Mouse (Mus musculus): ENCODE results near the gene Lhfp. TPM values are rescaled to one million over a fixed set of nuclear protein-coding genes. Genes with fewer than 3 reads are reported as not detected.

The Lhfp gene
- polyA plus RNA-seq (2014; fragmentation: Nextera tagmentation; extraction: Ambion mirVana) = 44.6 and 49.8 TPM in 2 replicates

GRCm38 (mm10) chr3:53041411-53042239 lies at the start of gene Lhfp:
Gene Lhfp (plus strand): TSS chr3:53041528.
- Histone ChIP-seq H3K4me1 (ENCODE audit: control insufficient read depth, insufficient read depth, low read length) (peaks cover 9% of the 10 kb centered on the region), H3K9me3 (ENCODE audit: control insufficient read depth, low read length) (no peaks in the 10 kb centered on the region), H3K4me2 (peak within 1 kb of the TSS; percentile 83), H3K27ac (ENCODE audit: low read depth, low read length) (peak within 1 kb of the TSS; percentile 48), H3K4me3 (ENCODE audit: low read depth, low read length) (peak within 1 kb of the TSS; percentile 72), H3K9ac (ENCODE audit: low read length) (peak within 1 kb of the TSS; percentile 88), H3K27me3 (ENCODE audit: control insufficient read depth, insufficient read depth, low read length) (no peaks in the 10 kb centered on the region; the same call in 1 of the 2 replicates), H3K36me3 (ENCODE audit: control insufficient read depth, insufficient read depth, low read length) (no peaks in the 10 kb centered on the region)
- peak; percentile 97 for DNase-seq (ENCODE audit: low spot score, missing footprints)
- ATAC-seq (ENCODE audit: low FRiP score) = peak; percentile 94
- 0% methylated on average over 42 of the region's 58 CpGs for WGBS

- 92% methylated on average over 9 of the region's 10 CpGs for WGBS
- Histone ChIP-seq H3K4me3 (ENCODE audit: low read depth, low read length) (no peak overlapping the region), H3K36me3 (ENCODE audit: control insufficient read depth, insufficient read depth, low read length) (peaks cover 4% of the 10 kb centered on the region), H3K4me2 (no peak overlapping the region), H3K27me3 (ENCODE audit: control insufficient read depth, insufficient read depth, low read length) (no peaks in the 10 kb centered on the region), H3K27ac (ENCODE audit: low read depth, low read length) (no peak overlapping the region), H3K9me3 (ENCODE audit: control insufficient read depth, low read length) (no peaks in the 10 kb centered on the region), H3K9ac (ENCODE audit: low read length) (no peak overlapping the region), H3K4me1 (ENCODE audit: control insufficient read depth, insufficient read depth, low read length) (no peaks in the 10 kb centered on the region)
- DNase-seq (ENCODE audit: low spot score, missing footprints) (no peak), ATAC-seq (ENCODE audit: low FRiP score) (no peak)
These were observed 48.0 kb upstream of the Lhfp start for GRCm38 (mm10) chr3:52993296-52993695.

- H3K9ac ChIP-seq (ENCODE audit: low read length) = no peak overlapping the region
- no peak for DNase-seq (ENCODE audit: low spot score, missing footprints)
- no peak overlapping the region for H3K4me3 ChIP-seq (ENCODE audit: low read depth, low read length)
- peaks cover 4% of the 10 kb centered on the region for H3K36me3 ChIP-seq (ENCODE audit: control insufficient read depth, insufficient read depth, low read length)
- no peak overlapping the region for H3K4me2 ChIP-seq
- H3K27ac ChIP-seq (ENCODE audit: low read depth, low read length) = no peak overlapping the region
- ATAC-seq (ENCODE audit: low FRiP score) = no peak
- WGBS = 74% methylated on average over 5 of the region's 5 CpGs
- no peaks in the 10 kb centered on the region for H3K4me1 ChIP-seq (ENCODE audit: control insufficient read depth, insufficient read depth, low read length)
- H3K27me3 ChIP-seq (ENCODE audit: control insufficient read depth, insufficient read depth, low read length) = no peaks in the 10 kb centered on the region
- H3K9me3 ChIP-seq (ENCODE audit: control insufficient read depth, low read length) = no peaks in the 10 kb centered on the region
These were observed 46.7 kb upstream of the Lhfp start for GRCm38 (mm10) chr3:52994666-52995065.

GRCm38 (mm10) chr3:52996635-52997034 lies 44.7 kb upstream of the Lhfp start:
- Histone ChIP-seq H3K36me3 (ENCODE audit: control insufficient read depth, insufficient read depth, low read length) (peaks cover 4% of the 10 kb centered on the region), H3K4me1 (ENCODE audit: control insufficient read depth, insufficient read depth, low read length) (no peaks in the 10 kb centered on the region), H3K4me3 (ENCODE audit: low read depth, low read length) (no peak overlapping the region), H3K9me3 (ENCODE audit: control insufficient read depth, low read length) (no peaks in the 10 kb centered on the region), H3K4me2 (no peak overlapping the region), H3K9ac (ENCODE audit: low read length) (no peak overlapping the region), H3K27ac (ENCODE audit: low read depth, low read length) (no peak overlapping the region), H3K27me3 (ENCODE audit: control insufficient read depth, insufficient read depth, low read length) (no peaks in the 10 kb centered on the region)
- WGBS = 94% methylated on average over 5 of the region's 5 CpGs
- DNase-seq (ENCODE audit: low spot score, missing footprints) (peak; percentile 47), ATAC-seq (ENCODE audit: low FRiP score) (no peak)

GRCm38 (mm10) chr3:52997381-52997780 lies 43.9 kb upstream of the Lhfp start:
- Histone ChIP-seq H3K36me3 (ENCODE audit: control insufficient read depth, insufficient read depth, low read length) (peaks cover 4% of the 10 kb centered on the region), H3K27ac (ENCODE audit: low read depth, low read length) (no peak overlapping the region), H3K9ac (ENCODE audit: low read length) (no peak overlapping the region), H3K9me3 (ENCODE audit: control insufficient read depth, low read length) (no peaks in the 10 kb centered on the region), H3K4me3 (ENCODE audit: low read depth, low read length) (no peak overlapping the region), H3K27me3 (ENCODE audit: control insufficient read depth, insufficient read depth, low read length) (no peaks in the 10 kb centered on the region), H3K4me2 (no peak overlapping the region), H3K4me1 (ENCODE audit: control insufficient read depth, insufficient read depth, low read length) (no peaks in the 10 kb centered on the region)
- ATAC-seq (ENCODE audit: low FRiP score) = no peak
- no peak for DNase-seq (ENCODE audit: low spot score, missing footprints)
- 91% methylated on average over 1 of the region's 1 CpGs for WGBS

GRCm38 (mm10) chr3:52999016-52999744 lies 42.1 kb upstream of the Lhfp start:
- no peak overlapping the region for H3K4me2 ChIP-seq
- 81% methylated on average over 15 of the region's 15 CpGs for WGBS
- H3K4me3 ChIP-seq (ENCODE audit: low read depth, low read length) = no peak overlapping the region
- ATAC-seq (ENCODE audit: low FRiP score) (no peak), DNase-seq (ENCODE audit: low spot score, missing footprints) (no peak)
- H3K9ac ChIP-seq (ENCODE audit: low read length) = no peak overlapping the region
- no peaks in the 10 kb centered on the region for H3K4me1 ChIP-seq (ENCODE audit: control insufficient read depth, insufficient read depth, low read length)
- no peaks in the 10 kb centered on the region; the same call in 1 of the 2 replicates for H3K36me3 ChIP-seq (ENCODE audit: control insufficient read depth, insufficient read depth, low read length)
- H3K27ac ChIP-seq (ENCODE audit: low read depth, low read length) = no peak overlapping the region
- H3K27me3 ChIP-seq (ENCODE audit: control insufficient read depth, insufficient read depth, low read length) = no peaks in the 10 kb centered on the region
- H3K9me3 ChIP-seq (ENCODE audit: control insufficient read depth, low read length) = no peaks in the 10 kb centered on the region

GRCm38 (mm10) chr3:52999996-53000395 lies 41.3 kb upstream of the Lhfp start:
- Histone ChIP-seq H3K4me3 (ENCODE audit: low read depth, low read length) (no peak overlapping the region), H3K27me3 (ENCODE audit: control insufficient read depth, insufficient read depth, low read length) (no peaks in the 10 kb centered on the region), H3K36me3 (ENCODE audit: control insufficient read depth, insufficient read depth, low read length) (no peaks in the 10 kb centered on the region; the same call in 1 of the 2 replicates), H3K9me3 (ENCODE audit: control insufficient read depth, low read length) (no peaks in the 10 kb centered on the region), H3K27ac (ENCODE audit: low read depth, low read length) (no peak overlapping the region), H3K4me2 (no peak overlapping the region), H3K9ac (ENCODE audit: low read length) (no peak overlapping the region), H3K4me1 (ENCODE audit: control insufficient read depth, insufficient read depth, low read length) (no peaks in the 10 kb centered on the region)
- ATAC-seq (ENCODE audit: low FRiP score) (no peak), DNase-seq (ENCODE audit: low spot score, missing footprints) (no peak)
- WGBS = 91% methylated on average over 3 of the region's 3 CpGs

- no peak overlapping the region for H3K27ac ChIP-seq (ENCODE audit: low read depth, low read length)
- no peak overlapping the region for H3K4me2 ChIP-seq
- 74% methylated on average over 6 of the region's 6 CpGs for WGBS
- ATAC-seq (ENCODE audit: low FRiP score) (no peak), DNase-seq (ENCODE audit: low spot score, missing footprints) (no peak)
- no peaks in the 10 kb centered on the region for H3K9me3 ChIP-seq (ENCODE audit: control insufficient read depth, low read length)
- H3K4me3 ChIP-seq (ENCODE audit: low read depth, low read length) = no peak overlapping the region
- H3K36me3 ChIP-seq (ENCODE audit: control insufficient read depth, insufficient read depth, low read length) = peaks cover 3% of the 10 kb centered on the region
- no peaks in the 10 kb centered on the region for H3K27me3 ChIP-seq (ENCODE audit: control insufficient read depth, insufficient read depth, low read length)
- no peak overlapping the region for H3K9ac ChIP-seq (ENCODE audit: low read length)
- H3K4me1 ChIP-seq (ENCODE audit: control insufficient read depth, insufficient read depth, low read length) = no peaks in the 10 kb centered on the region
These were observed 39.3 kb upstream of the Lhfp start for GRCm38 (mm10) chr3:53002076-53002475.

Data from midbrain, embryonic 11.5 days (tissue).